Mouse (Mus musculus) lung, postnatal 0 days (tissue): ENCODE measurements around the gene Cpsf3. TPM values are rescaled to one million over a fixed set of nuclear protein-coding genes. Genes with fewer than 3 reads are reported as not detected.

ENCODE experiments used
- ATAC-seq: fragments of 200-750 bp; cut with Nextera tagmentation; 2 replicates; pipeline ENCODE4 v1.8.0; 2017; ENCODE audit warnings: moderate library complexity
- DNase-seq: peaks from one replicate; pipeline ENCODE4 v3.0.0-alpha.2; 2016; ENCODE audit warnings: low spot score
- H3K27ac ChIP-seq: fragments of 300-500 bp; sonication (generic); 2 replicates; pipeline ENCODE4 v1.5.1; 2014; ENCODE audit warnings: antibody characterized with exemption, mild to moderate bottlenecking, low read length, mixed read lengths
- H3K27me3 ChIP-seq: fragments of 300-500 bp; sonication (generic); replicated peaks from 2 replicates; pipeline ENCODE4 v1.6.1; 2014; ENCODE audit warnings: low read length, mixed read lengths; ENCODE audit not compliant: insufficient read depth
- H3K36me3 ChIP-seq: fragments of 300-500 bp; sonication (generic); 2 replicates; pipeline ENCODE4 v1.6.1; 2014; ENCODE audit warnings: low read length, mixed read lengths; ENCODE audit not compliant: insufficient read depth
- H3K4me1 ChIP-seq: fragments of 300-500 bp; sonication (generic); 2 replicates; pipeline ENCODE4 v1.6.1; 2014; ENCODE audit warnings: antibody characterized with exemption, low read depth, low read length, mixed read lengths; ENCODE audit not compliant: insufficient read depth
- H3K4me2 ChIP-seq: fragments of 300-500 bp; sonication (generic); replicated peaks from 2 replicates; pipeline ENCODE4 v1.6.1; 2014; ENCODE audit warnings: low read depth, mild to moderate bottlenecking, low read length, moderate library complexity, mixed read lengths
- H3K4me3 ChIP-seq: fragments of 300-500 bp; sonication (generic); 2 replicates; pipeline ENCODE4 v1.5.1; 2014; ENCODE audit warnings: low read depth, low read length
- H3K9ac ChIP-seq: fragments of 300-500 bp; sonication (generic); replicated peaks from 2 replicates; pipeline ENCODE4 v1.6.1; 2014; ENCODE audit warnings: low read depth, mild to moderate bottlenecking
- H3K9me3 ChIP-seq: fragments of 300-500 bp; sonication (generic); 2 replicates; pipeline ENCODE4 v1.6.1; 2016; ENCODE audit warnings: low read length, mixed read lengths
- CTCF ChIP-seq: IDR thresholded peaks from 2 replicates; pipeline ENCODE4 v1.5.1; 2016; ENCODE audit warnings: antibody characterized with exemption, mild to moderate bottlenecking
- EP300 ChIP-seq: IDR thresholded peaks from 2 replicates; pipeline ENCODE4 v1.6.1; 2016; ENCODE audit warnings: antibody characterized with exemption, mild to moderate bottlenecking, control low read depth
- WGBS: fragments of 180-500 bp; shearing (Covaris S2); extraction: QIAGEN DNeasy Blood & Tissue Kit; methylation state at CpG from one replicate; pipeline ENCODE4 v1.1.7; 2014; 5-methylcytosine and 5-hydroxymethylcytosine counted together
- polyA plus RNA-seq: library from polyadenylated mRNA; unstranded; fragments of >200 nt; fragmentation: Nextera tagmentation; extraction: Ambion mirVana; gene quantifications from 2 replicates; pipeline ENCODE4 v1.2.1, GENCODE M21; 2015

Gene Cpsf3
- polyA plus RNA-seq, 1 experiment from 2014 or later = 65.4 TPM

DNA sequence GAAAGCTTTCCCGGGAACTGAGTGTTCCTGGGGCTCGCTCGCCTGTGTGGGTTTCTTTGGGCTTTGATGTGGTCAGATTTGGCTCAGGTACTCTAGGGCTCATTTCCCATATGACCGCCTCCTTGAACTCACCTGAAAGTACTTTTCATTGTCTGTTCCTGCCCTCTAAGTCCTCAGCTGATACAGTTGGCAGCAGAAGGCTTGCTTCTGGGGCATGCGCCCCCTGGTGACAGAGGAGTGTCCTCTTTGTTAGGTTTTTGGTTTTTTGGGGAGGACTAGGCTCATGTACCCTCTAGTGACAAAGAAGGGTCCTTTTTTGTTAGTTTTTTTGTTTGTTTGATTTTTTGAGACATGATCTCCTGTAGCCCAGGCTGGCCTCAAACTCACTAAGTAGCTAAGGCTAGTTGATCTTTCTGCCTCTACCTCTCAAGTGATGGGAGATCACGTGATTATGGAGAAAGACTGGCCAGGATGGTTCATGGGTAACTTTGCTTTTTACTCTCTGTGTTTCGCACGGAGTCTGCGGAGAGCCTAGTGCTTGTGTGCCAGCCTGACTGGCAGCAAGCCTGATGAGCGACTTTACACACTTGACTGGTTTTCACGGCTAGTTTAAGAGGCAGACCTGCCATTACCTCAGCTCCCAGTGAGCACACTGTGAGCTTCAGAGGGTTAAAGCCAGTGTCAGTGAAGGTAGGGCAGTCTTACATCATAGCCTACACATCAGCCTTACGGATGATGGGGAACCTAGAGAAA lies 33.1 kb downstream of the Cpsf3 start:
- no peak overlapping the region for H3K27ac ChIP-seq
- no peaks in the 10 kb centered on the region for H3K27me3 ChIP-seq
- peaks cover 6% of the 10 kb centered on the region; the same call in 1 of the 2 replicates for H3K4me1 ChIP-seq
- WGBS = 70% methylated on average over 12 of the region's 12 CpGs
- no peak overlapping the region for H3K9ac ChIP-seq
- no peak overlapping the region for H3K4me2 ChIP-seq
- DNase-seq = peak; percentile 82
- 0 out of 2 replicates have a peak, but pooled peaks have one; percentile 8 for ATAC-seq
- H3K9me3 ChIP-seq = no peaks in the 10 kb centered on the region
- peaks cover 10% of the 10 kb centered on the region; the same call in 1 of the 2 replicates for H3K36me3 ChIP-seq
- peak; percentile 84 for TF ChIP-seq CTCF
- TF ChIP-seq EP300 = no peak
- H3K4me3 ChIP-seq = no peak overlapping the region

DNA sequence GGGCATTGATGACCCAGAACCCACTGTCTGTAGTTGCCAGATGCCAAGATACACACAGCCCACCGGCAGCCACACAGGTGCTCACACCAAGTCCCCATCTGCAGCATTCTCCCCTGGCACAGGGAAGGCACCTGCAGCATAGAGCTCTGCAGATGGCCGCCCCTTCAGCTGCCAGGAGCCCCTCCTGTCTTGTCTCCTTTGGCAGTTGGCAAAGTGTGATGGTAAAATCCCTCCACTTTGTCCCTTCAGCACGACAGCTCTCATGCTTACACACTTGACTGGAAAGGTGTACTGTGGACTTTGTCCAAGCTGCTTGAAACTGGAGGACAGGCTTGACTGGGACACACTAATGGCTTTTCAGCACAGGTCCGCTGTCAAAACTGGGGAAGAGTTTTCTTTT lies 35.1 kb downstream of the Cpsf3 start:
- H3K4me1 ChIP-seq = peaks cover 6% of the 10 kb centered on the region; the same call in 1 of the 2 replicates
- 52% methylated on average over 4 of the region's 4 CpGs for WGBS
- H3K36me3 ChIP-seq = 0 out of 2 replicates have a peak, but pooled peaks cover 7% of the 10 kb centered on the region

DNA sequence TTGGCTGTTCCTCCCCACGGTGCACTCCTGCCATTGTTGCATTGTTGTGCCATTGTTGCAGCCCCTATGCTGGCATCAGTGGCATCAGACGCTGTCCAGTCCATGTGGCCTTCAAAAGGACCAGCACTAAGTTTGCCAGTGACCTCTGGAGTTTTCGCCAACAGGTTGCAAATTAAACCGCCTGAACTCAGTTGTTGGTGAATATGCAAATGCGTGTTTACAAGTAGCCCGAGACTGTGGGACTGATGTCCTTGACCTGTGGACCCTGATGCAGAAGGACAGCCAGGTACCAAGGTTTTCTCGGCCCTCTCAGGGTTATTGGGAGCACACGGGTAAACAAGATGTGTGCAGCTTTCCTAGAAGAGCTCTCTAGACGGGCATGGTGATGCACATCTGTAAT lies 36.0 kb downstream of the Cpsf3 start:
- 0 out of 2 replicates have a peak, but pooled peaks cover 9% of the 10 kb centered on the region for H3K36me3 ChIP-seq
- no peak for DNase-seq
- ATAC-seq = no peak
- TF ChIP-seq CTCF = no peak
- no peak for TF ChIP-seq EP300
- WGBS = 75% methylated on average over 9 of the region's 9 CpGs
- no peak overlapping the region for H3K9ac ChIP-seq
- H3K4me1 ChIP-seq = peaks cover 6% of the 10 kb centered on the region; the same call in 1 of the 2 replicates
- no peak overlapping the region for H3K27ac ChIP-seq
- H3K4me2 ChIP-seq = no peak overlapping the region
- no peaks in the 10 kb centered on the region for H3K27me3 ChIP-seq
- H3K4me3 ChIP-seq = no peak overlapping the region
- H3K9me3 ChIP-seq = no peaks in the 10 kb centered on the region

More for the DNA sequence above, 35.1 kb downstream of the Cpsf3 start:
- H3K9ac ChIP-seq = no peak overlapping the region
- no peaks in the 10 kb centered on the region for H3K27me3 ChIP-seq
- H3K9me3 ChIP-seq = no peaks in the 10 kb centered on the region
- no peak overlapping the region for H3K4me3 ChIP-seq
- no peak; the same call in 1 of the 2 replicates for ATAC-seq
- peak; percentile 52 for DNase-seq
- no peak overlapping the region for H3K27ac ChIP-seq
- H3K4me2 ChIP-seq = no peak overlapping the region
- TF ChIP-seq CTCF = no peak
- TF ChIP-seq EP300 = no peak

DNA sequence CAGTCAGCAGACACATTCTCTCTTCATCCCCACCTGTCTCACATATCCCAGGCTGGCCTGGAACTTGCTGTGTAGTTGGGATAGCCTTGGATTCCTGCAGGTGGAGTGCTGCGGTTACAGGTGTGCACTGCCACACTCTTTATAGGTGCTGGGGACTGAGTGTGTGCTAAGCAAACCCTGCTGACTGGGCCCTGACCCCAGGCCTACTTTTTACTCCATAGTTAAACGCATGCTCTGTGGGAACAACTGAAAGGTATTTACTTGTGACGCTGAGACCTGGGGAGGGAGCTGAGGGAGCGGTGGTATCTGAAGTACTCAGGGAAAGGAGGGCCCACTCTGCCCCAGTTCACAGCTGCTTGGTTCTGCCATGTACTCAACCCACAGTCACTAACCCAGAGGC lies 37.1 kb downstream of the Cpsf3 start:
- Histone ChIP-seq H3K9me3 (no peaks in the 10 kb centered on the region), H3K36me3 (peaks cover 9% of the 10 kb centered on the region; the same call in 1 of the 2 replicates), H3K27me3 (no peaks in the 10 kb centered on the region), H3K4me3 (no peak overlapping the region), H3K4me1 (peaks cover 3% of the 10 kb centered on the region; the same call in 1 of the 2 replicates), H3K4me2 (no peak overlapping the region), H3K9ac (no peak overlapping the region), H3K27ac (no peak overlapping the region)
- TF ChIP-seq EP300 (no peak), CTCF (no peak)
- DNase-seq (no peak), ATAC-seq (no peak)
- 76% methylated on average over 4 of the region's 4 CpGs for WGBS

DNA sequence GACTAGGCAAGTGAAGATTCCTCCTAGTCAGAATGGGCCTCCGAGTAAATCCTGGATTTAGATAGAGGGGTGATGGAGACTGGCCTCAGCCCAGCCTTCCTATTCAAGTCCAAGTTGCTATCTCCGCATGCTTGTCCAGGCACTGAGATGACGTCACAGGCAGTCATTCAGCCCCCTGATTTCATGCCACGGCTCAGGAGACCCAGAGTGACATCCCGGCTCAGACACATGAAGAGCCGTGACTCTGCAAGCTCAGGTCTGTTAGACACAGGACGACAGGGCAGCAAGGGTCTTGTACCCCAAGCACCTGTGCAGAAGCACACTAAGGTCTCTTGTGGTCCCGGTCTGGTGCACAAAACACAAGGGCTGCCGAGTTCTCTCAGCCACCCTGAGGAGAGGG lies 37.7 kb downstream of the Cpsf3 start:
- Histone ChIP-seq H3K9me3 (no peaks in the 10 kb centered on the region), H3K4me3 (no peak overlapping the region), H3K4me2 (no peak overlapping the region), H3K27me3 (no peaks in the 10 kb centered on the region), H3K36me3 (peaks cover 9% of the 10 kb centered on the region; the same call in 1 of the 2 replicates), H3K27ac (no peak overlapping the region), H3K9ac (no peak overlapping the region), H3K4me1 (no peaks in the 10 kb centered on the region)
- WGBS = 88% methylated on average over 9 of the region's 9 CpGs
- ATAC-seq (no peak), DNase-seq (no peak)
- TF ChIP-seq EP300 = no peak
- no peak for TF ChIP-seq CTCF

DNA sequence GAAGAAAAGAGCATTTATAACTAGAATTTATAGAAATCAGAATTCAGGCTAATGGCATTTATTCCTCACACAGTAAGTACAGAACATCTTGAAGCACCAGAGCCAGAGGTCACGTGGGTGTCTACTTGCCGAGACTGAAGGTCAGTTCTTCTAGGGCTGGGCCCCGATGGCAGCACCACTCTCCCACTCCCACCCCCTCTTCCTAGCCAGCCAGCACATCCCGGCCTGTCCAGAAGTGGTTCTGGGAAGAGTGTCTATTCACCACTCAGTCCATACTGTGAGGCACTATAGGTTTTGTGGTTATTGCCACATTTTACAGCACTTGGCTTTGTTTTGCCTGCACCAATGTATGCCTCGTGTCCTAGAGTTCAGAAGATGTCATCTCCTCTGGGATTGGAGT lies 38.9 kb downstream of the Cpsf3 start:
- H3K4me1 ChIP-seq = no peaks in the 10 kb centered on the region
- H3K4me3 ChIP-seq = no peak overlapping the region
- TF ChIP-seq CTCF (no peak), EP300 (no peak)
- ATAC-seq = no peak
- 79% methylated on average over 5 of the region's 5 CpGs for WGBS
- H3K27me3 ChIP-seq = no peaks in the 10 kb centered on the region
- H3K27ac ChIP-seq = no peak overlapping the region
- no peak for DNase-seq
- H3K9me3 ChIP-seq = no peaks in the 10 kb centered on the region
- no peak overlapping the region for H3K9ac ChIP-seq
- H3K4me2 ChIP-seq = no peak overlapping the region
- peaks cover 9% of the 10 kb centered on the region; the same call in 1 of the 2 replicates for H3K36me3 ChIP-seq
